Mouse (Mus musculus): ENCODE measurements at regions not wholly inside any gene's neighbourhood (a gene's known extent, or its start where the extent isn't known, plus 50 kb on each side); places are given as distances from the start of the nearest gene placed in this dataset.

DNA sequence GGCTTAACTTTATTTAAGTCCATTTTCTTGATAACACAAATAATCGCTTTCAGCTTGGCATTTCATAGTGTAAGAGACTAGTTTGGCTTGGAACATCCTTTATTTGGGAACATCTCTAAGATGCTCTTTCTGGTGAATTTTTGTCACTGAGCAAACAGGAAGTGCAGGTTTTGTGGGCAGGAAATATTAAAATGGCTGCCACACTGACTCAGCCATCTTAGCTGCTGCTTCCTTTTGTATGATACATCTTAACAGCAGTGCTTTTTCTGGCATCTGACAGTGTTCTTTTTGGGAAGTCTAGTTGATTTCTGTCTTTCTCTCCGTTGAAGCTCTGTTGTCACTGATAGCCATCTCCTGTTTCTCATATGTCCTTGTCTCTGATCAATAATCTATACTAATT is 329.4 kb upstream of the Tet2 start:
- no peak for DNase-seq (ENCODE audit: low spot score)

DNA sequence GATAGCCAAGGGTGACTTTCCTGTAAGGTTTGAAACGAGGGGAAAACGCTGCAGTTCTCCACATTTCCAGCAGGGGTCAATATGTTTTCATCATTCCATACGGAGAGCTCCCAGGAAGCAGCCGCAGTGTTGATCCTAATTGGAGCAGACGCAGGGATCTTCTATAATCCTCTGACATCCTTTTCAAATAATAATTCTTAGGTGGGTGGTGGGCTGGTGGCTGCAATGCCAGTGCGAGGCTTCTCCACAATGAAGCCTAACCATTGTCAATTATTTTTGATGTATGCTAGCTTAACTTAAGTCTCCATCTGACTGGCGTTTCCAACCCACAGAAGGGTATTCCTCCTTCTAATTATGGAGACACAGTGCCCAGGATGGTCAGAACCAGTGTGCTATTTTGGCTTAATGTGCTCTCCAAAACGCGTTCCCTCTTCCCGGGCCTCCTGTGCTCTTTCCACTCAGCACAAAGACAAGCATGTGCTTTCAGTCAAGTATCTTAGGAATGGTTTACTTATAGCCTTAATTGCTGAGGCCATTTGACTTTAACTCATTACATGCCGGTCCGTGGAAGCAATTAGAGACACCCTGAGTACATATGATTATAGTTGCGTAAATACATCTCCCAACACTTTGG is 331.6 kb upstream of the Tet2 start:
- DNase-seq (ENCODE audit: low spot score): peak; percentile 46

DNA sequence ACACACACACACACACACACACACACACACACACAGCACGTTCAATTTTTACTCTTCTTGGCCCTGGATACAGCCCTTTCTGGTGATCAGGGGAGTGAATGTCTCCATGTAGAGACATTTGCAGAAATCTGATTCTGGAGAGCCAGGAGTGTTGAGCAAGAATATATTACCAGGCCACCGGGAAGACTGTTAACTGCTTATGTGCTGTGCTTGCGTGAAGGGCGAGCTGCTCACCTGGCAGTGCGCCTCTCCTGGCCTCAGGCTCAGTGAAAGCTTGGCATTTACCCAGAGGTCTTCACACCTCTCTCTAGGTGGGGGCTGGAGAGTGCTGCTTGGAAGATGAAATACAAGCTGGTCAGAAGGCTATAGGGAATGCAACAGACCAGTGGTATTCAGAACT is 332.4 kb upstream of the Tet2 start:
- no peak for DNase-seq (ENCODE audit: low spot score)

DNA sequence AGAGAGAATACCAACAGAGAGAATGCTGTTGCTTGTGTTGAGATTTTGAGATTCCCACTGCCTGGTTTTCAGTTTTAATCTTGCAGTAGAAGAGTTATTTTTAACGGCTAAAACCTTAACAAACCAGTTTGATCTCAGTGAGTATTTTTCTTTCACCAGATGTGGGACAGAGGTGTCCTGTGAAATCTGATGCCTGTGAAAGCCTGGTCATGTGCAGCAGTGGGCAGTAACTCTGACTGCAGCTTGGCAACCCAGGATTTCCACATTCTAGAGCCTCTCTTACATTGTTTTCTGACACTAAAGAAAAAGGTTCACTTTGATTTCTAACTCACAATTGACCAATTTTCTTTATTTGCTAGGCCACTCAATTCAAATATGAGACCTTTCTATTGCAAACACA is 335.7 kb upstream of the Tet2 start:
- DNase-seq (ENCODE audit: low spot score): no peak

DNA sequence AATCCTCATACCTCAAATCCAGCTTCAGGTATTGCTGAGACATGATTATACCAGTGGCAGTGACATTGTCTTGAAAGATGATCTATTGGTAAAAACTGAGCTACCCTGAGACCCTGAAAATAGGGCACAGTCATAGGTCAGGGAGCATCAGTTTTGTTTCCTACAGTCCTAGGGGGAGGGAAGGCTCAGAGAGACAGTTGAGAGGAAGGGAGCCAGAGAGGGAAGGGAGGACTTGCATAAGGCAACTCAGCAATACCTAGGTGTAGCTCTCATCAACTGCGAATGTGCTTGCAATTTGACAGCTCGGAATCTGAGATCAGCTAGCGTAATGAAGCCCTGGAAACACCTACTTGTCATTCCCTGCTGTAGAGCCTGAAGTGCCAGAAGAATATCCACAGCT is 334.4 kb upstream of the Cxxc4 start:
- no peak for DNase-seq (ENCODE audit: low spot score)

DNA sequence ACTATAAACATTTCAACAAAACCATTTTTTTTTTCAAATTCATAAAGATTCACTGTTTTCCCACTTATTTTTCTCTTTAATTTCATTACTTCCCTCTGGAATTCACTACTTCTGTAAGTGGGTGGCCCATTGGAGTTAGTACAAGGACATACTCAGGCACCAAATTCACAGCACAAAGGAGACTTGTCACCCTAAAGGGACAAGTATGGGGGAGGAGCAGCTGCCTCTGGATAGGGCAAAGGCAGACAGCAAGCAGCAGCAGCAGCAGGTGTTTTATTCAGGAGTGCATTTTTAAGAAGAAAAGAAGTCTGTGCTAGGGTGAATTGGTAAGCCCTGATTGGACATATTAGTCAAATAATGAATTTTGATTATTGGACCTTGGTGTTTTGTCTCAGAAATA is 314.1 kb upstream of the Cxxc4 start:
- DNase-seq (ENCODE audit: low spot score): no peak

DNA sequence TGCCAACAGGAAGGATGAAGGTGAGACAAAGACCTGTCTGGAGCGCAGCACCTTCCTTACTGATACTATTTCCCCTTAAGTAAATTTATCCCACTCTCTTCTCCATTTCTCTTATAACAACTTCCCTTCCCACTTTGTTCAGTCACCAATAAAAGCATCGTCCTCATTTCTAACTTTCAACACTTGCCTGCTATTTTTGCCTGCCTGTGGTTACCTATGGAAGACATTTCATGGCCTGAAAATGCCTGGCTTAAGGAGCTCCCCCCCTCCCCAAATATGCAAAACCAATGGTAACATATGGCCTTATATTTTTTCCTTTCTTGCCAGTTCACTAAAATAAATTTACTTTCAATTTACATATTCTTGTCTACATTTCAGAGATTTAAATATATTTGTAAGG is 271.0 kb upstream of the Cxxc4 start:
- DNase-seq (ENCODE audit: low spot score): no peak

DNA sequence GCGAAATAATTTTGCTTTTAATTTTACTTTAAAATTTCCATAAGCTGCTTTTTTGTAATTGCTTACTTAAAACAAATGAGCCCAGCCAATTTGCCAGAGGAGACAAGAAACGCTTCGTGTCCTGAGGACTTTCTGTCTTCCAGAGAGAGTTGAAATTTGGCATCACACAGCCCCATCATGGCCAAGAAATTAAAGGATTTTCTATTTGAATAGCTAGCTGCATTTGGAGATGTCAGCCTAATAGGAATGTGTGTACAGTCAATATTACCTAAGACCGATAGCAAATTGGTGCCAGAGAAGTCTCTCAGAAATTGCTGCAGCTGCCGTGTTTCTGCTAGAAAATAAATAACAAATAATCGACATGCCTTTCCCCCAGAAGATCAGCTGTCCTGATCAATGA is 268.1 kb upstream of the Cxxc4 start:
- DNase-seq (ENCODE audit: low spot score): no peak

DNA sequence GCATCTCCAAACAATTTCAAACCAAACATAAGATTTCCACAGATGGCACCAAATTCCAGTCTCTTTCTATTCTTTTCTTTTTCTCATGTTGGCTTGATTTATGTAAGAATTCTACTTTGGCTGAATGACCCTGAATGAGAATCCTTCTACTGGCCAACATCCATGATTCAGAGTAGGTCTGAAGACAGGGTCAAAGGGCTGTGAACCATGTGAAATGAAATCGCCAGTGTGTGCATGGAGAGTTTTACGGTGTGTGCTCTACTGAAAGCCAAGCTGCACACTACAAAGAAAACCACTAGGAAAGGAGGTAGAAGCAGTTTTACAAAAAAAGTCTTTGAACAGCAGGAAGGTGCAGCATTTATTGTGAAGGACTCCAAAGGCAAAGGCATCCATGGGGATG is 263.5 kb upstream of the Cxxc4 start:
- no peak for DNase-seq (ENCODE audit: low spot score)

DNA sequence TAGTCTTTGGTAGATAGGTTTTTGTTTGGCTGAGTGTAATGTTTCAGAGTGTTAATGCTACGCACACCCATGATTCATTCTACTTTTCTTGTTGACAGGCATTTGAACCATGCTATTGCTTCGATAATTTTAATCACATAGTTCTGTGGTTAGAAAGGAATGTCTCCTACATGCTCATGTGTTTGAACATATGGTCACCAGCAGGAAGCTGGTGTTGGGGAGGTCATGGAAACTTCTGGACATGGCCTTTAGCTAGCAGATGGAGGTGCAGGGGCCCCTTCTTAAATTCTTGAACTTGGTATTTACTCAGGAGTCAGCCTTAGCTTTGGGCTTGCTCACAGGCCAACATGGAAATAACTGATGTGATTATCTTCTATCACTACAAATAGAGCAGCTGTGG is 248.6 kb upstream of the Cxxc4 start:
- DNase-seq (ENCODE audit: low spot score): no peak

DNA sequence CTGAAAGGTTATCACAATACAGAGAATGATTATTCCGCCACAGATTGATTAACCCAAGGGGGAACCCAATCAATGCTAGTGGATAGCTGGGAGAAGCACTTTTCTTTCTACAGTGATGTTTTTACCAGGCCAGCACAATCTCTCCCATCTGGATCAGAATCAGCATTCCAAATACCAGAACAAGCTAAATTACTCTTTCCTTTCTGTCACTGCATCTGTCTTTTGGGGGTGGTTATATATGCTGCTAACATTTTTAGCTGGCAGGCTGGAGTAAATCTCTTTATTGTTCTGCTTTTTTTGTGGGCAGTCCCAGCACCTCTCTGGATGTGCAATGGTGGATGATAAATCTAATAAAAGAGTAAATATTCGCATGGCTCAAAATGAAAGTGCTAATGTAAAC is 242.3 kb upstream of the Cxxc4 start:
- no peak for DNase-seq (ENCODE audit: low spot score)

DNA sequence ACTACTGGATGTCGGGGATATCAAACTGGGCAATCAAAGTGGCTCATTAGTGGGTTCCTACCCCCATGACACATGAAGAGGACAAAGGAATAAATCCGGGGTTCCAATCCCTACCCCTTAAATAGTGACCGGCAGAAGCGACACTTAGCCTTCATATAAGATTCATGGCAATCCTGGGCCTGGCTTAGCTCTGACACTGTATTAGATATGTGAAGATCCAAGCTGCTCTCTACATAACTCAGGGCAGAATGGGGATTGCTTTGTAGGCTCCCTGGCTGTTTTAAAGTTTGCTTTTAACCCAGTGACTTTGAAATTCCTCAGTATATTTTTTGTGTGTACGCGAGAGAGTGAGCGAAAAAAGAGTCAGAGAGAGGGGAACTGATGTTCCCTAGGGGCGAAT is 236.3 kb upstream of the Cxxc4 start:
- DNase-seq (ENCODE audit: low spot score): no peak

DNA sequence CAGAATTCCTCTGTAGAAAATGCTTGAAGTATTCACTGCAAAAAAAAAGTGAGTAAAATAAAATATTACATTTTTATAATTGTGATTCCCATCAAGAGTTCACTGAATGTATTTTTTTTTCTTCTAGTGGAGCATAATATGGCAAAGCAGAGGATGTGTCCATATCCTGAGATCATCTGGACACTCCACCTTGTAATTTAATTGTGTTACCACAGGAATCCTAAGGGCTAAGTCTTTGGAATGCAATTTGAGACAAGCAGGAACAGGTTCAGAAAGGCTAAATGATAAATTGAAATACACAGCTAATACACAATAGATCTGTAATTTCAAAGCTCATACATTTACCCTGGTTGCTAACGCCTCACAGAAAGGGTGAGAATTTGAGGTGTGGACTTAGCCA is 235.7 kb upstream of the Cxxc4 start:
- no peak for DNase-seq (ENCODE audit: low spot score)

DNA sequence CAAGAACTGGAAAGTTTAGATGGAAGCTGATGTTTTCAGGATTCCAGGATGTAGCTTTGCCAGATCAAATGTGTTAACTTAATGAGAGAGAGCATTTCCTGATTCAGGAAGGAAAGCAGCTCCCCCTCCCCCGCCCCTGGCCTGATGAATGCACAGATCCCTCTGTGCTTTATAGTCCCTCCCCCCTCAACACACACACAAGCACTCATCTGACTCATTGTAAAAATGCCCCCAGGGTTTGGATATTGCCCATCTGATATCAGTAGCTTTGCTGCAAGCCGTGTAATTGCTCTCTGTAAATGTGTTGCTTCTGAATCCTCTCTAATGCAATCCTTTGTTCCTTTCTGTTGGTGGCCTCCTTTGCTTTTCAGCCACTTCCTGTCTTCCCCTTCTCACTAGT is 221.5 kb upstream of the Cxxc4 start:
- DNase-seq (ENCODE audit: low spot score): no peak

DNA sequence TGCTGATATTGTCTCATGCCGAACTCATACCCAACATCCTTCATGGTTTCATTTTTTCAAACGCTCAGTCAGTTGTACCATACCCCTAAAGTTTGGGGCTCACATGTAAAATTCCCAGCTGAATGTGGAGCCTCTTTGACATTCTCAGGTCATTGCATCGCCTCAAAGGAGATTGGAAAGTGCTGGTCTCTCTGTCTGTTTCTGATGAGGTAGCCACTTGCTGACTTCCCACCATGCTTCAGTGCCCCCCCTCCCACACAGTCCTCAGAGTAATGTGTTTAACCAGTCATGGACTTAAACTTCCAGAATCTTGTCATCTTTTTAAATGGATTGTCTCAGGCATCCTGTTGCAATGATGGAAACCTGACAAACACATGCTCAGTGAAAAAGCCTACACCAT is 220.9 kb upstream of the Cxxc4 start:
- no peak for DNase-seq (ENCODE audit: low spot score)

DNA sequence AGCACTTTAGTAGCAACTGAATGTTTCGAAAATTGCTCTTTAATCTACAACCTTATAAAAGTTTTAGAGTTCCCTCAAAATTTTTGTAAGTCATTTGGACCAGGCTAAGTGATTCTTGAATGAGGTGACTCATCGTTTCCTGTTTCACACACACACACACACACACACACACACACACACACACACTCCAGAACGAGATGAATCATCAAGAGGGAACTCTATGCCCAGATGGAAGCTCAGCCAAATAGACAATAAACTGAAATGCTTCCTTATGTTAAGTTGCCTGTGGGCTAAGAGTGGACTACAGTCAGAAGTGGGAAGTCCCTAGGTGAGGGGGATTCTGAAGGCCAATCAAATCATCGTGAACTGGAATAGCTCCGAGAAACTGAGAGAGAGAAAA is 202.4 kb upstream of the Cxxc4 start:
- no peak for DNase-seq (ENCODE audit: low spot score)

DNA sequence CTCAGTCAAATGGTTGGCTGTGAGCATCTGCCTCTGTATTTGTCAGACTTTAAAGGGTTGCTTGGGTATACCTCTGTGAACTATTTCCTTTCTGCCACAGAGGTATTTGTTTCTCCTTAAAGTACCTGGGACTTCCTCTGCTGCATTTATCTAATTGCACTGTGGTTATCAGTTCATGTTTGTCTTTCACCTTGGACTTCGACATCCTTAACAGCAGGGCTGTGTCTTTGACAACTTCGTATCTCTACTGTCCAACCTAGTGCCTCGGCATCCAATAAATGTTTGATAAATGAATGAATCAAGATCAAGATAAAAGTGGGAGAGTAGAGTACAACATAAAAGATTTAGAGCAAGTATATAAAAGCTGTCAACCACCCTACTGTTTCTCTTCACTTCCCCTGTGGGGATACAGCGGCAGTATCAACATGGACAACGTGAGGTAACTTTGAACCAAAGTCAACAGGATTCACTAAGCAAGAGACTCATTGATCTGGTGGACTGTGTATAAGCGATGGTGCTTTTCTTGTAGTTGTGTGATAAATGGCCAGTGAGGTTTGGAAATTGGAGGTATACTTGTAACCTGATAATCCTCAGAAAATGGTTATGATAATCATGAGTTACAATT is 199.9 kb upstream of the Cxxc4 start:
- DNase-seq (ENCODE audit: low spot score): no peak

DNA sequence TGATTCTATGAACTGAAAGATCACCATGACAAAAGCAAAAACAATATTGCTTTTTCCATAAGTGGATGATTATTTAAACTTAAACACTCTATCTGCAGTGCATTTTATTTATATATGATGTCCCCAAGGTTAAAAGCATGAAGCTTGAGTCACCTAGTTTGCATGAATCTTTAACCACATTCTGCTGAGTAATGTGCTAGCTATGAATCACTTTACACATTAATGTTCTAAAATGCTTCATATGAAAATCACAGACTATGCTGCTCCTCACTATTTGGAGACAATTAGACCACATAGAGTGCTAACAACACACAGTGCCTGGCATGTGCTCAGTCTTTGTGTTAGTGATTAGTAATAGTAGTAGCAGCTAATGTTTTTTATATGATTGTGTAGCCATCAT is 185.6 kb upstream of the Cxxc4 start:
- no peak for DNase-seq (ENCODE audit: low spot score)

DNA sequence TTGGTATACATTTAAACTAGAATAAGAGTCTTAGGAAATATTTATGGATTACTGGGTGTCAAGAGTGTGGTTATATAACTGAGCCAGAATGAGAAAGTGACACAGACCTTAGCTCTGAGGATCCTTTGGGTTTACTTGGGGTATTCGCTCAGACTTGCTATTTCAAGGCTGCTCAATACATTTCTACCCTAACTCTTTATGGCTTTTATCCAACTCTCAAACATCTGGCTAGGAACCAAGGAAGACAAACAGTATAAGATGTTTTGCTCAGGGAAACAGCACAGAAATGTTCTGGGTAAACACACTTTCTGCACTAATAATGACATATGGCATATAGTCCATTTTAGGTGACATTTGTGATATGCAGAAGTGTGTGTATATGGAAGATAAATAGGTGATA is 153.8 kb upstream of the Cxxc4 start:
- no peak for DNase-seq (ENCODE audit: low spot score)

DNA sequence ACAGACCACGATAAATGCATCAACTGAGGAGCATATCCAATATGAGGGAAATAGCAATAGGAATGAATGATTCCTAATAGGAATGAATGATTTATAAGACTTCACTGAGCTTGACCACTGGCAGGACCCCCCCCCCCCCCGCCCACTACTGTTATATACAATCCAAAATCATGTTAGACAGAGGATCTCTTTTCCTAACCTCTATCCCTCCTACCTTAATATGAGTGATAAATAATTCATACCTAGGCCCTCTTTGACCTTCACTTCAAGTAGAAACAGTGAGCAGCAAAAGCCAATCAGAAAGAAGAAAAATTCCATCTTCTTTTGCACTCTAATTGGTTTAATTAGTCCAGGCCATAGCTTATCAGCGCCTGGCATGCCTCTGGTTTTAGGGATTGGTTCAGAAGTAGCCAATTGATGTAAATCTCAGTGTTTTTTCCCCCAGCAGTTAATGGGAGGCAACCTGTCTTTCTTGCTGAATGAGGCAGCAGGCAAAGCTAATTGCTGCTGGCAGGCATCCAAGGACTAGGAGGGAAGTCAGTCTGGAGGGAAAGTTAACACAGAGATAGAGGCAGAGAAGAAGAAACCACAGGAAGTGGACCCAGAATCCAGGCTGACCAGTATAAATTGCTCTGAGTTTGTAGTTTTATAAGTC is 136.7 kb upstream of the Cxxc4 start:
- DNase-seq (ENCODE audit: low spot score): peak; percentile 32

DNA sequence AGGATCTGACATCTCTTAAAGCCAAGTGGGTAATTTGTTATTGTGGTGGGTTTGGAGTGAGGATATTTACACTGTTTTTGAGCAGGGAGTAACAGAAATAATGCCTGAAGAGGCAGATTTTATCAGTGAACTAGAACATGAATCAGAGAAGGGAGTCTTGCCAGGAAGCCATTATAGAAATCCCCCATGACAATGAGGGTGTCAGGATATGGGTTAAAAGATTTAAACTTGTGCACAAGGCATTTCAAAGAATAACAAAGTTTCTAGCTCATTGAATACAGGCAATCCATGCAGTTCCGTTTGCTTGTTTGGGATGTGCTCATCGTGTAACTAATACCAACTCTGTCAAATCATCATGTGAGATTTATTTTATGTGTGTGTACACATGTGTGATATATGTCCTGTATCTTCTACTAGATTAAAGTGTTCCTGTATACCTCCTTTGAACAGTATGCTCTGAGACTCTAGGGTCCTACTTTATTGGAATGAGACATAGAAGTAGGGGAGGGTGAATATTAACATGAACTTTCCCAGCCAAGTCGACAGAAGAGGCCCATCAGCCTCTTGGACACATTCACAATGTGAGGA is 134.0 kb upstream of the Cxxc4 start:
- no peak for DNase-seq (ENCODE audit: low spot score)

DNA sequence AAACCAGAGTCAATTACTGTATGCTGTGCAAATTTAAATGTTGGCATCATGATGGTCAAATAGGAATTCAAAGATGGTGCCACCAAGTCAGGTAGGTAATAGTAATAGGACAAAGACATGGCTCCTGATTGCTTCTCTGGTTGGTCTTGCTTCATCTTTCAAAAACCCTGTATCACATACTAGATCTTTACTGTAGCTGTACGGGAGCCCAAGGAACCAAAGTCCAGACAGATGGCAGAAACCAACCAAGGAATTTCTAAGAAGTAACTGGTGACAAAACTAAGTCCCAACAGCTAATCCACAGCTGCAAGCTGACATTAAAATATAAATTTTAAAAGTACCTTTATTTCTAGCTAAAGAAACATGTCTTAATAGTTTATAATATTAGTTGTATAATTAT is 131.7 kb upstream of the Cxxc4 start:
- no peak for DNase-seq (ENCODE audit: low spot score)

DNA sequence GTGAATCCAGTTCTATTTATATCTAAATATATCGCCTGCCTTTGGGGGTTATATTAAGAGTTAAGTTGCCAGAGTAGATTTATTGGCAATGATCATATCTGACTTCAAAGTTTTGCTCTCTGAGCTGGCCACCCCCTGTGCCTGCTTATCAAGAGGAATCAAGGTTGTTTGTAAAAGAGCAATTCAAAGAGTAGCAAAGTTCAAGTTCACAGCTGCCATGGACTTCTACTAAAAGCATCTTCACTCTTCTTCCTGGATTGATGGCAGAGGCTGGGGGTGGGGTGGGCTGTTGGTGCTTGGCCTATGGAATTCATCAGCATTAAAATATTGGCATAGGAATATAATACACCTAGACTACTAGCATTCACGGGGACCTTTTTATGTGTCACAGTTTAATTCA is 131.2 kb upstream of the Cxxc4 start:
- DNase-seq (ENCODE audit: low spot score): no peak

DNA sequence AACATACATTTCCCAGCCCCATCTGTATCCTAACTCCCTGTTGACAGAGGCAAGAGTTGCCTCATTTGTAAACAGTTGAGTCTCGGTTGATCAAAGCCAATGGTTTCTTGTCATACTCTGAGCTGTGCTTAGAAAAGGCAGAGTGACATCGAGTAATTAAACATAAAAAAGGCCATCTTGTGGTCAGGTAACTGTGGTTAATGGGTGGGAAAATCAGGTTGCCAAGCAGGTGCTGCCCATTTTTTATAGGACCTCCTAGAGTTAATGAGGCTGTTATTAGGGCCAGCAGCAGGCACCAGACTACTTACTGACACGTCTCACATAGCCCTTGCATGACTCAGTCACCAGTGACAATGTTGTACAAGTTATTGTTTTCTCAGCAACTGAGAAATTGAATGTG is 130.7 kb upstream of the Cxxc4 start:
- DNase-seq (ENCODE audit: low spot score): no peak
